Mouse (Mus musculus): Measurements from ENCODE around the gene Ttll7. TPM values are rescaled to one million over a fixed set of nuclear protein-coding genes. Genes with fewer than 3 reads are reported as not detected.
A peak's percentile ranks its signal among the peaks of the same experiment; 100 is the strongest.

Ttll7 gene
- polyA plus RNA-seq, 1 experiment: not detected

- Histone ChIP-seq H3K4me3 (ENCODE audit: insufficient read depth, low read length) (no peak overlapping the region), H3K4me1 (ENCODE audit: control insufficient read depth, insufficient read depth, low read length) (no peaks in the 10 kb centered on the region), H3K27ac (ENCODE audit: insufficient read depth, low read depth, low read length) (no peak overlapping the region)
- no peak for TF ChIP-seq POLR2A (IDR thresholded peaks at IDR 0.05; ENCODE audit: borderline replicate concordance, low read depth, low read length)
- TF ChIP-seq CTCF (IDR thresholded peaks at IDR 0.05; ENCODE audit: low read depth, low read length): no peak
Observed at GRCm38 (mm10) chr3:146967242-146967641, 115.1 kb downstream of the Ttll7 start.

GRCm38 (mm10) chr3:146967834-146968233 lies 115.7 kb downstream of the Ttll7 start:
- no peaks in the 10 kb centered on the region for H3K4me1 ChIP-seq (ENCODE audit: control insufficient read depth, insufficient read depth, low read length)
- no peak for TF ChIP-seq POLR2A (IDR thresholded peaks at IDR 0.05; ENCODE audit: borderline replicate concordance, low read depth, low read length)
- TF ChIP-seq CTCF (IDR thresholded peaks at IDR 0.05; ENCODE audit: low read depth, low read length): no peak
- no peak overlapping the region for H3K4me3 ChIP-seq (ENCODE audit: insufficient read depth, low read length)
- no peak overlapping the region for H3K27ac ChIP-seq (ENCODE audit: insufficient read depth, low read depth, low read length)

- TF ChIP-seq CTCF (IDR thresholded peaks at IDR 0.05; ENCODE audit: low read depth, low read length) (no peak), POLR2A (IDR thresholded peaks at IDR 0.05; ENCODE audit: borderline replicate concordance, low read depth, low read length) (no peak)
- no peak overlapping the region for H3K27ac ChIP-seq (ENCODE audit: insufficient read depth, low read depth, low read length)
Observed at GRCm38 (mm10) chr3:146978272-146978671, 126.1 kb downstream of the Ttll7 start.

GRCm38 (mm10) chr3:146993834-146994669 lies 141.9 kb downstream of the Ttll7 start:
- Histone ChIP-seq H3K27ac (ENCODE audit: insufficient read depth, low read depth, low read length) (no peak overlapping the region), H3K4me3 (ENCODE audit: insufficient read depth, low read length) (no peak overlapping the region), H3K4me1 (ENCODE audit: control insufficient read depth, insufficient read depth, low read length) (no peaks in the 10 kb centered on the region)
- TF ChIP-seq CTCF (IDR thresholded peaks at IDR 0.05; ENCODE audit: low read depth, low read length) (0 out of 2 replicates have a peak, but pooled peaks have one; percentile 14), POLR2A (IDR thresholded peaks at IDR 0.05; ENCODE audit: borderline replicate concordance, low read depth, low read length) (no peak)

More at GRCm38 (mm10) chr3:146978272-146978671, 126.1 kb downstream of the Ttll7 start:
- Histone ChIP-seq H3K4me1 (ENCODE audit: control insufficient read depth, insufficient read depth, low read length) (no peaks in the 10 kb centered on the region), H3K4me3 (ENCODE audit: insufficient read depth, low read length) (no peak overlapping the region)

GRCm38 (mm10) chr3:146994670-146995415 lies 142.7 kb downstream of the Ttll7 start:
- Histone ChIP-seq H3K4me1 (ENCODE audit: control insufficient read depth, insufficient read depth, low read length) (no peaks in the 10 kb centered on the region), H3K27ac (ENCODE audit: insufficient read depth, low read depth, low read length) (no peak overlapping the region), H3K4me3 (ENCODE audit: insufficient read depth, low read length) (no peak overlapping the region)
- TF ChIP-seq CTCF (IDR thresholded peaks at IDR 0.05; ENCODE audit: low read depth, low read length) (no peak), POLR2A (IDR thresholded peaks at IDR 0.05; ENCODE audit: borderline replicate concordance, low read depth, low read length) (no peak)

- no peak for TF ChIP-seq CTCF (IDR thresholded peaks at IDR 0.05; ENCODE audit: low read depth, low read length)
- no peak for TF ChIP-seq POLR2A (IDR thresholded peaks at IDR 0.05; ENCODE audit: borderline replicate concordance, low read depth, low read length)
- H3K27ac ChIP-seq (ENCODE audit: insufficient read depth, low read depth, low read length): no peak overlapping the region
- H3K4me3 ChIP-seq (ENCODE audit: insufficient read depth, low read length): no peak overlapping the region
Observed at GRCm38 (mm10) chr3:146999148-146999547, 147.0 kb downstream of the Ttll7 start.

GRCm38 (mm10) chr3:147000963-147001362 lies 148.8 kb downstream of the Ttll7 start:
- H3K27ac ChIP-seq (ENCODE audit: insufficient read depth, low read depth, low read length): no peak overlapping the region
- H3K4me1 ChIP-seq (ENCODE audit: control insufficient read depth, insufficient read depth, low read length): no peaks in the 10 kb centered on the region
- H3K4me3 ChIP-seq (ENCODE audit: insufficient read depth, low read length): no peak overlapping the region
- TF ChIP-seq POLR2A (IDR thresholded peaks at IDR 0.05; ENCODE audit: borderline replicate concordance, low read depth, low read length) (no peak), CTCF (IDR thresholded peaks at IDR 0.05; ENCODE audit: low read depth, low read length) (no peak)

More at GRCm38 (mm10) chr3:146999148-146999547, 147.0 kb downstream of the Ttll7 start:
- no peaks in the 10 kb centered on the region for H3K4me1 ChIP-seq (ENCODE audit: control insufficient read depth, insufficient read depth, low read length)

GRCm38 (mm10) chr3:147001557-147001956 lies 149.4 kb downstream of the Ttll7 start:
- TF ChIP-seq CTCF (IDR thresholded peaks at IDR 0.05; ENCODE audit: low read depth, low read length): no peak
- no peak for TF ChIP-seq POLR2A (IDR thresholded peaks at IDR 0.05; ENCODE audit: borderline replicate concordance, low read depth, low read length)
- Histone ChIP-seq H3K4me1 (ENCODE audit: control insufficient read depth, insufficient read depth, low read length) (no peaks in the 10 kb centered on the region), H3K27ac (ENCODE audit: insufficient read depth, low read depth, low read length) (no peak overlapping the region), H3K4me3 (ENCODE audit: insufficient read depth, low read length) (no peak overlapping the region)

GRCm38 (mm10) chr3:147016506-147016905 lies 164.3 kb downstream of the Ttll7 start:
- Histone ChIP-seq H3K27ac (ENCODE audit: insufficient read depth, low read depth, low read length) (no peak overlapping the region), H3K4me1 (ENCODE audit: control insufficient read depth, insufficient read depth, low read length) (no peaks in the 10 kb centered on the region), H3K4me3 (ENCODE audit: insufficient read depth, low read length) (no peak overlapping the region)
- TF ChIP-seq CTCF (IDR thresholded peaks at IDR 0.05; ENCODE audit: low read depth, low read length) (no peak), POLR2A (IDR thresholded peaks at IDR 0.05; ENCODE audit: borderline replicate concordance, low read depth, low read length) (no peak)

GRCm38 (mm10) chr3:147019506-147019905 lies 167.3 kb downstream of the Ttll7 start:
- no peak overlapping the region for H3K27ac ChIP-seq (ENCODE audit: insufficient read depth, low read depth, low read length)
- no peaks in the 10 kb centered on the region for H3K4me1 ChIP-seq (ENCODE audit: control insufficient read depth, insufficient read depth, low read length)
- H3K4me3 ChIP-seq (ENCODE audit: insufficient read depth, low read length): no peak overlapping the region
- no peak for TF ChIP-seq POLR2A (IDR thresholded peaks at IDR 0.05; ENCODE audit: borderline replicate concordance, low read depth, low read length)
